Mouse (Mus musculus) heart, adult 2 months (tissue): ENCODE measurements at regions not wholly inside any gene's neighbourhood (a gene's known extent, or its start where the extent isn't known, plus 50 kb on each side); places are given as distances from the start of the nearest gene placed in this dataset.

ENCODE experiments used
- CTCF ChIP-seq: fragments of 200-600 bp; IDR thresholded peaks from 2 replicates; pipeline ENCODE4 v1.8.1; 2022; ENCODE audit warnings: antibody characterized with exemption, mild to moderate bottlenecking, moderate library complexity
- EP300 ChIP-seq: fragments of 200-500 bp; IDR thresholded peaks from 2 replicates; pipeline ENCODE4 v1.6.1; 2011; ENCODE audit warnings: low read depth, low read length, control low read depth; ENCODE audit not compliant: insufficient read depth

DNA sequence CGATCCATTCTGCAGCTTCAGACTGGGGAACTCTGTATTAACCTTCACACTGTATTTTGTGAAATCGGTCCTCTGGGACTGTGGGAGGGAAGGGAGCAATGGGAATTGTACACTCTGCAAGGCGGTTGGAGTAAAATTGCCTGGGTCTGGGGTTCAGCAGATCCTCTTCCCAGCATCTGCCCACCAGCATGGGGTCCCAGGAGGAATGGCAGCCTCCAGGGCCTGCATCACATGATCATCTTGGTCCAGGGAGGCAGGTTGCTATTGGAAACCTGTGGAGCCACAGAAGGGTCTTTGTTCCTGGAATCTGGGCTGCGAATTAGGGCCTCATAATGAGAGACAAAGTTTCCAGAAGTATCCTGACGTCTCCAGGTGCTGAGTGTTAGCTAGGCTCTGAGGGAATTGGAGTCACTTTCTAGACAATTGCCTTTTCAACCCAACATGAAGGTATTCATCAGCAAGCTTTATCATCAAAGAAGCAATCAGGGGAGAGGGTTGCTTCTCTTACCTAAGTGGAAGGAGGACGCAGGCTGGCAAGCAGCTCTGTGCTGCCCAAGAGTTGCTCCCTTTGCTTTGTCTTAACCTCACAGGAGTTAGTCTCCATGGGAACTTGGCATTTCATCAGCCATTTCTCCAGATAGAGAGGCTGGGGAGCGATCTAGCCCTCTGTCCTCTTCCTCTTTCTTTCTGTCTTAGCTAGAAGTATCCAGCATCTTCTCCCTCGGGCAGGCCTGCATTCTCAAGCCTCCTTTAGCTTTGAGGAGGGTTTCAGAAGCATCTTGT lies 449.7 kb upstream of the Cdh4 start:
- TF ChIP-seq CTCF: no peak
- no peak for TF ChIP-seq EP300
